Mouse (Mus musculus): Measurements from ENCODE around the gene Acyp2.

The Acyp2 gene

GRCm38 (mm10) chr11:30578931-30579330 is 70.5 kb downstream of the Acyp2 start:
- DNase-seq: no peak

- peak; percentile 21 to 38 for DNase-seq
These were observed 76.5 kb downstream of the Acyp2 start for GRCm38 (mm10) chr11:30572790-30573395.

GRCm38 (mm10) chr11:30570568-30570967 is 78.8 kb downstream of the Acyp2 start:
- DNase-seq: no peak

GRCm38 (mm10) chr11:30560215-30560614 is 89.2 kb downstream of the Acyp2 start:
- DNase-seq: no peak

GRCm38 (mm10) chr11:30553408-30553807 is 96.0 kb downstream of the Acyp2 start:
- no peak for DNase-seq

GRCm38 (mm10) chr11:30517133-30517532 is 132.3 kb downstream of the Acyp2 start:
- DNase-seq: no peak

- DNase-seq: no peak
These were observed 141.2 kb downstream of the Acyp2 start for GRCm38 (mm10) chr11:30508178-30508577.

- no peak for DNase-seq
These were observed 150.5 kb downstream of the Acyp2 start for GRCm38 (mm10) chr11:30498738-30499355.

GRCm38 (mm10) chr11:30497151-30497550 is 152.2 kb downstream of the Acyp2 start:
- DNase-seq: no peak

GRCm38 (mm10) chr11:30491515-30492260 is 157.7 kb downstream of the Acyp2 start:
- no peak for DNase-seq

- DNase-seq: no peak
These were observed 161.2 kb downstream of the Acyp2 start for GRCm38 (mm10) chr11:30488183-30488582.

GRCm38 (mm10) chr11:30483286-30483685 is 166.1 kb downstream of the Acyp2 start:
- no peak for DNase-seq

GRCm38 (mm10) chr11:30471751-30472593 is 177.4 kb downstream of the Acyp2 start, which contains the start of gene 4930505A04Rik:
4930505A04Rik (minus strand) TSS chr11:30471827.
- DNase-seq: peak; percentile 86 to 92

GRCm38 (mm10) chr11:30471187-30471586 is 178.2 kb downstream of the Acyp2 start:
- DNase-seq: no peak
